Mouse (Mus musculus): ENCODE results near the gene Slc25a26. TPM values are rescaled to one million over a fixed set of nuclear protein-coding genes. Genes with fewer than 3 reads are reported as not detected.

The Slc25a26 gene
- polyA plus RNA-seq, 1 experiment from 2014 or later: 3.1 TPM

- no peak for ATAC-seq (ENCODE audit: low read depth)
- Histone ChIP-seq H3K4me3 (ENCODE audit: low read depth, low read length) (no peak overlapping the region), H3K9ac (ENCODE audit: low read depth, low read length) (no peak overlapping the region), H3K4me2 (ENCODE audit: low read depth, low read length) (no peak overlapping the region), H3K27ac (ENCODE audit: low read length) (no peak overlapping the region), H3K36me3 (ENCODE audit: control insufficient read depth, insufficient read depth) (no peaks in the 10 kb centered on the region), H3K27me3 (ENCODE audit: control insufficient read depth, insufficient read depth, low read depth, low read length) (no peaks in the 10 kb centered on the region), H3K9me3 (replicated peaks; ENCODE audit: control insufficient read depth, low read length) (no peaks in the 10 kb centered on the region), H3K4me1 (ENCODE audit: control insufficient read depth, low read depth, low read length) (no peaks in the 10 kb centered on the region)
- WGBS (ENCODE audit: insufficient replicate concordance): 79% methylated on average over 6 of the region's 6 CpGs
These were observed 18.0 kb downstream of the Slc25a26 start for GRCm38 (mm10) chr6:94518171-94518570.

- Histone ChIP-seq H3K4me1 (ENCODE audit: control insufficient read depth, low read depth, low read length) (no peaks in the 10 kb centered on the region), H3K36me3 (ENCODE audit: control insufficient read depth, insufficient read depth) (no peaks in the 10 kb centered on the region), H3K4me2 (ENCODE audit: low read depth, low read length) (no peak overlapping the region), H3K9me3 (replicated peaks; ENCODE audit: control insufficient read depth, low read length) (no peaks in the 10 kb centered on the region), H3K4me3 (ENCODE audit: low read depth, low read length) (no peak overlapping the region), H3K27ac (ENCODE audit: low read length) (no peak overlapping the region), H3K27me3 (ENCODE audit: control insufficient read depth, insufficient read depth, low read depth, low read length) (no peaks in the 10 kb centered on the region), H3K9ac (ENCODE audit: low read depth, low read length) (no peak overlapping the region)
- 31% methylated on average over 2 of the region's 2 CpGs for WGBS (ENCODE audit: insufficient replicate concordance)
- no peak for ATAC-seq (ENCODE audit: low read depth)
These were observed 24.2 kb downstream of the Slc25a26 start for GRCm38 (mm10) chr6:94524335-94524734.

- 53% methylated on average over 7 of the region's 7 CpGs for WGBS (ENCODE audit: insufficient replicate concordance)
- H3K4me3 ChIP-seq (ENCODE audit: low read depth, low read length): no peak overlapping the region
- no peak overlapping the region for H3K9ac ChIP-seq (ENCODE audit: low read depth, low read length)
- H3K27ac ChIP-seq (ENCODE audit: low read length): no peak overlapping the region
- no peak overlapping the region for H3K4me2 ChIP-seq (ENCODE audit: low read depth, low read length)
- H3K27me3 ChIP-seq (ENCODE audit: control insufficient read depth, insufficient read depth, low read depth, low read length): no peaks in the 10 kb centered on the region
- no peaks in the 10 kb centered on the region for H3K36me3 ChIP-seq (ENCODE audit: control insufficient read depth, insufficient read depth)
- H3K9me3 ChIP-seq (replicated peaks; ENCODE audit: control insufficient read depth, low read length): no peaks in the 10 kb centered on the region
- H3K4me1 ChIP-seq (ENCODE audit: control insufficient read depth, low read depth, low read length): no peaks in the 10 kb centered on the region
- no peak for ATAC-seq (ENCODE audit: low read depth)
These were observed 30.6 kb downstream of the Slc25a26 start for GRCm38 (mm10) chr6:94530756-94531155.

GRCm38 (mm10) chr6:94532086-94532485 is 32.0 kb downstream of the Slc25a26 start:
- no peaks in the 10 kb centered on the region for H3K9me3 ChIP-seq (replicated peaks; ENCODE audit: control insufficient read depth, low read length)
- no peaks in the 10 kb centered on the region for H3K4me1 ChIP-seq (ENCODE audit: control insufficient read depth, low read depth, low read length)
- H3K4me2 ChIP-seq (ENCODE audit: low read depth, low read length): no peak overlapping the region
- no peaks in the 10 kb centered on the region for H3K36me3 ChIP-seq (ENCODE audit: control insufficient read depth, insufficient read depth)
- H3K9ac ChIP-seq (ENCODE audit: low read depth, low read length): no peak overlapping the region
- H3K4me3 ChIP-seq (ENCODE audit: low read depth, low read length): no peak overlapping the region
- WGBS (ENCODE audit: insufficient replicate concordance): 42% methylated on average over 4 of the region's 4 CpGs
- peak; percentile 54 for ATAC-seq (ENCODE audit: low read depth)
- H3K27me3 ChIP-seq (ENCODE audit: control insufficient read depth, insufficient read depth, low read depth, low read length): no peaks in the 10 kb centered on the region
- no peak overlapping the region for H3K27ac ChIP-seq (ENCODE audit: low read length)

DNA sequence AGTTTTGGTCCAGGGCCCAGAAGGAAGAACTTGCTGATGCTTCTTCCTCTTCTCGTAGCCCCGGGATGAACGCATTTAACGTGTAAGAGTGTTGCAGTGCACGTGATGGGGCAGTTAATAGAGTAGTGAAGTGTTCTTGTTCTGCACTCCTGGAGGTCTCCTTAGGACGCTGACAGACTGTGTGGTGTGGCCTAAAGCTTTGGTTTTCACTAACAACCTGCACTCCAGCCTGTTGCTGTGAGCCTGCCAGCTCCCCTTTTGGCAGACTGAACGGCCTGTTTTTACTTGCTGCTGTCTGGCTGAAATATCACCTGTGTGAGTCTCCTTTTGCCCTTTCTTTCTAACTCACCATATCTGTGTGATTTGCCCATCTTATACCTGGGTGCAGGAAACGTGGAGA is 36.3 kb downstream of the Slc25a26 start:
- Histone ChIP-seq H3K9ac (ENCODE audit: low read depth, low read length) (no peak overlapping the region), H3K4me3 (ENCODE audit: low read depth, low read length) (no peak overlapping the region), H3K27me3 (ENCODE audit: control insufficient read depth, insufficient read depth, low read depth, low read length) (no peaks in the 10 kb centered on the region), H3K4me2 (ENCODE audit: low read depth, low read length) (no peak overlapping the region), H3K4me1 (ENCODE audit: control insufficient read depth, low read depth, low read length) (no peaks in the 10 kb centered on the region), H3K9me3 (replicated peaks; ENCODE audit: control insufficient read depth, low read length) (no peaks in the 10 kb centered on the region), H3K36me3 (ENCODE audit: control insufficient read depth, insufficient read depth) (no peaks in the 10 kb centered on the region), H3K27ac (ENCODE audit: low read length) (no peak overlapping the region)
- no peak for ATAC-seq (ENCODE audit: low read depth)
- 70% methylated on average over 8 of the region's 8 CpGs for WGBS (ENCODE audit: insufficient replicate concordance)

DNA sequence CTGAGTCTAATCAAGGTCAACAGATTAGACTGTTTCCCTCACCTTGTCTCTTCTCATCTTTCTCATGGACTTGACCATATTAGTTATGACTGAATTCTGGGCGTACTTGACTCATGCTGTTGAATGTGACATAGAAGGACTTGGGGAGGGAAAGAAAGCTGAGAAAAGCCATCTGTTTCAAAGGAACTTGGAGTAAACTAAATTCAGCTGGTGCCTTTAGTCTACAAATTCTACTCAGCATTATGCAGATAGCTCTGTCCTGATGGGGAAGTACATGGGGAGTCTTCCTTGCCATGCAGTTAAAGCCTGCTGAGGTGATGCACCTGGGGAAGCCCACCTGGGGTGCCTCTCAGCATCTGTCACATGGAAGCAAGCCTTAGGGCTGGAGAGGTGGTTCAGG is 37.5 kb downstream of the Slc25a26 start:
- no peaks in the 10 kb centered on the region for H3K4me1 ChIP-seq (ENCODE audit: control insufficient read depth, low read depth, low read length)
- no peak overlapping the region for H3K4me2 ChIP-seq (ENCODE audit: low read depth, low read length)
- WGBS (ENCODE audit: insufficient replicate concordance): 65% methylated on average over 1 of the region's 1 CpGs
- no peaks in the 10 kb centered on the region for H3K27me3 ChIP-seq (ENCODE audit: control insufficient read depth, insufficient read depth, low read depth, low read length)
- no peaks in the 10 kb centered on the region for H3K9me3 ChIP-seq (replicated peaks; ENCODE audit: control insufficient read depth, low read length)
- no peaks in the 10 kb centered on the region for H3K36me3 ChIP-seq (ENCODE audit: control insufficient read depth, insufficient read depth)
- no peak for ATAC-seq (ENCODE audit: low read depth)
- no peak overlapping the region for H3K4me3 ChIP-seq (ENCODE audit: low read depth, low read length)
- no peak overlapping the region for H3K9ac ChIP-seq (ENCODE audit: low read depth, low read length)
- H3K27ac ChIP-seq (ENCODE audit: low read length): no peak overlapping the region

- H3K36me3 ChIP-seq (ENCODE audit: control insufficient read depth, insufficient read depth): no peaks in the 10 kb centered on the region
- no peaks in the 10 kb centered on the region for H3K9me3 ChIP-seq (replicated peaks; ENCODE audit: control insufficient read depth, low read length)
- H3K9ac ChIP-seq (ENCODE audit: low read depth, low read length): no peak overlapping the region
- whole genome bisulfite sequencing (ENCODE audit: insufficient replicate concordance): 54% methylated on average over 3 of the region's 3 CpGs
- H3K27ac ChIP-seq (ENCODE audit: low read length): no peak overlapping the region
- no peak overlapping the region for H3K4me3 ChIP-seq (ENCODE audit: low read depth, low read length)
- no peak overlapping the region for H3K4me2 ChIP-seq (ENCODE audit: low read depth, low read length)
- ATAC-seq (ENCODE audit: low read depth): no peak
- no peaks in the 10 kb centered on the region for H3K27me3 ChIP-seq (ENCODE audit: control insufficient read depth, insufficient read depth, low read depth, low read length)
- H3K4me1 ChIP-seq (ENCODE audit: control insufficient read depth, low read depth, low read length): no peaks in the 10 kb centered on the region
These were observed 40.0 kb downstream of the Slc25a26 start for GRCm38 (mm10) chr6:94540090-94540489.

DNA sequence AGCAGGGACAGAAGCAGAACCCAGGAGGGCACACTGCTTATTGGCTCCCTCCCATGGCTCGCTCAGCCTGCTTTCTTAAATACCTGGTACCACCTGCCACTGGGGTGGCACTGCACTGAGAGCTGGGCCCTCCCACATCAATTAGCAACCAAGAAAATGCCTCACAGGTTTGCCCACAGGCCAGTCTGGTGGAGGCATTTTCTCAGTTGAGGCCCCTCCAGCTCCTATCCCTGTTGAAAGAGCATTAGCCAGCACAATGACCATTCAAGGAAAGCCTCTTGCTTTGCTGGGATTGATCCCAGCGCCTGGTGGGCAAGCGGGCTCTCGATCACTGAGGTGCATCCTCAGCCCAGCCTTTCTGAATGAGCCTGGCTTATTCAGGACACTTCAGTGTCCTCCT is 40.5 kb downstream of the Slc25a26 start:
- Histone ChIP-seq H3K4me3 (ENCODE audit: low read depth, low read length) (no peak overlapping the region), H3K4me1 (ENCODE audit: control insufficient read depth, low read depth, low read length) (no peaks in the 10 kb centered on the region), H3K9ac (ENCODE audit: low read depth, low read length) (no peak overlapping the region), H3K9me3 (replicated peaks; ENCODE audit: control insufficient read depth, low read length) (no peaks in the 10 kb centered on the region), H3K36me3 (ENCODE audit: control insufficient read depth, insufficient read depth) (no peaks in the 10 kb centered on the region), H3K27ac (ENCODE audit: low read length) (no peak overlapping the region), H3K4me2 (ENCODE audit: low read depth, low read length) (no peak overlapping the region), H3K27me3 (ENCODE audit: control insufficient read depth, insufficient read depth, low read depth, low read length) (no peaks in the 10 kb centered on the region)
- WGBS (ENCODE audit: insufficient replicate concordance): 70% methylated on average over 4 of the region's 4 CpGs
- ATAC-seq (ENCODE audit: low read depth): no peak

GRCm38 (mm10) chr6:94541133-94541532 is 41.0 kb downstream of the Slc25a26 start:
- Histone ChIP-seq H3K36me3 (ENCODE audit: control insufficient read depth, insufficient read depth) (no peaks in the 10 kb centered on the region), H3K4me1 (ENCODE audit: control insufficient read depth, low read depth, low read length) (no peaks in the 10 kb centered on the region), H3K27ac (ENCODE audit: low read length) (no peak overlapping the region), H3K27me3 (ENCODE audit: control insufficient read depth, insufficient read depth, low read depth, low read length) (no peaks in the 10 kb centered on the region), H3K4me2 (ENCODE audit: low read depth, low read length) (no peak overlapping the region), H3K9ac (ENCODE audit: low read depth, low read length) (no peak overlapping the region), H3K4me3 (ENCODE audit: low read depth, low read length) (no peak overlapping the region), H3K9me3 (replicated peaks; ENCODE audit: control insufficient read depth, low read length) (no peaks in the 10 kb centered on the region)
- ATAC-seq (ENCODE audit: low read depth): no peak
- whole genome bisulfite sequencing (ENCODE audit: insufficient replicate concordance): 54% methylated on average over 6 of the region's 6 CpGs

DNA sequence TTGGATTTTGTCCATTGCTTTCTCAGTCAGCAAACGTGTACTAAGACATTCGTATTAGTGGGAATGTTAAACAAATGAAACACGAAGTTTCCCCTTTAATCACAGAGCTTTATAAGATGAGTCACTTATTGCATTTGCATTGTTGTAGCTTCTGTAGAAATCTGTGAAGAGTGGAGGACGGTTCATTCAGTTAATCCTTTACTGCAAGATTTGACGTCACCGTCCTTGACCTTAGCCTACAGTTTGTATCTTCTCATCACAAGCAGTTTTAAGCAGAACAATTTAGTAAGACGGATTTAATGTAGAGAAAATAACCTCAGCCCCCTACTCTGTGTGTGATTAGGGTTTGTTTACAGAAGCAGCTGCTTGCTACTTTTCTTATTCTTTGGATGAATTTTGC is 41.7 kb downstream of the Slc25a26 start:
- ATAC-seq (ENCODE audit: low read depth): no peak
- WGBS (ENCODE audit: insufficient replicate concordance): 58% methylated on average over 7 of the region's 7 CpGs
- no peak overlapping the region for H3K4me2 ChIP-seq (ENCODE audit: low read depth, low read length)
- H3K27ac ChIP-seq (ENCODE audit: low read length): no peak overlapping the region
- H3K4me3 ChIP-seq (ENCODE audit: low read depth, low read length): no peak overlapping the region
- no peaks in the 10 kb centered on the region for H3K36me3 ChIP-seq (ENCODE audit: control insufficient read depth, insufficient read depth)
- no peaks in the 10 kb centered on the region for H3K9me3 ChIP-seq (replicated peaks; ENCODE audit: control insufficient read depth, low read length)
- no peaks in the 10 kb centered on the region for H3K27me3 ChIP-seq (ENCODE audit: control insufficient read depth, insufficient read depth, low read depth, low read length)
- H3K9ac ChIP-seq (ENCODE audit: low read depth, low read length): no peak overlapping the region
- no peaks in the 10 kb centered on the region for H3K4me1 ChIP-seq (ENCODE audit: control insufficient read depth, low read depth, low read length)

Measured in liver, embryonic 16.5 days (tissue).